Mouse (Mus musculus): ENCODE results near the gene Traf1. TPM values are rescaled to one million over a fixed set of nuclear protein-coding genes. Genes with fewer than 3 reads are reported as not detected.

The Traf1 gene
- total and polyA plus RNA-seq, 3 experiments, result 2.4 to 3.7 (median 3.3) TPM

DNA sequence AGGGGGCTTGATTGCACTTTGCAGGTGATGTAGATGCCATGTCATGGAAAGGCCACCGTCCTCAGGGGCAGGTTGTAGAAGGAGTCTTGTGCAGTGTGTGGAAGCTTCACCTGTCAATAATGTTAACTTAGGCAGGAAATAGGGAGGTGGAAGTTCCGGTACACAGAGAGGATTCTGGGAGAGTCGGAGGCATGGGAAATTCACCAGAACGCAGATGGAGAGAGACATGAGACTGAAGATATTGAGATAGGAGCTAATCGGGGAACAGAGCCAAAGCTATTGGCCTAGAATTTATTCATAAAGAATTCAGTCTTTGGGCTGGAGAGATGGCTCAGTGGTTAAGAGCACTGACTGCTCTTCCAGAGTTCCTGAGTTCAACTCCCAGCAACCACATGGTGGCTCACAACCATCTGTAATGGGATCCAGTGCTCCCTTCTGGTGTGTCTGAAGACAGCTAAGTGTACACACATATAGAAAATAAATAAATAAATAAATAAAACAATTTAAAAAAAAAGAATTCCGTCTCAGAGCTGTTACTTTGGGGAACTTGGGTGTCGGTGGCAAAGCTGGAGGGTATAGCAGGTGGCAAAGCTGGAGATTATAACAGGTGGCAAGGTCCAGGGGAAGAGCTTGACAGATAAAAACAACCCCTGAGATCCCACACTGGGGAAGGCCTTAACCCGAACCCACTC is 4.8 kb upstream of the Traf1 start:
- DNase-seq, result no peak

GRCm38 (mm10) chr2:34965806-34966205 is 4.2 kb upstream of the Traf1 start:
- no peak for DNase-seq

DNA sequence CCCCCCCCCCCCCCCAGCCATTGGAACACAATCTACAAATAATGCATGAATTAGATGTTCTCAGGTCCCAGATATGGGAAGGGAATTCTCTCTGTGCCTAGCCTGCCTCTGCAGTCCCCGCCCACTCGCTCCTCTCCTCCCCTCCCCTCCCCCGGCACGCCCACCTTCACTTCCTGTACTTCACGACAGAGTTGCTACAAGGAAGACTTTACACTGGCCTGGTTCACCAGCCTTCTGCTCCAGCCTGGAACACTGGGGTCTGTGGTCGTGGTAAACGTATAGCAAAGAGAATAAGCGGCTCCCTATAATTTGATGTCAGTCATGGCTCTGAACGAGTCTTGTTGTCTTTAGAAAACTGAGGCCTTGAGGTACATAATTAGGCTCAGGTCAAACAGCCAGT is 3.7 kb upstream of the Traf1 start:
- no peak for DNase-seq

DNA sequence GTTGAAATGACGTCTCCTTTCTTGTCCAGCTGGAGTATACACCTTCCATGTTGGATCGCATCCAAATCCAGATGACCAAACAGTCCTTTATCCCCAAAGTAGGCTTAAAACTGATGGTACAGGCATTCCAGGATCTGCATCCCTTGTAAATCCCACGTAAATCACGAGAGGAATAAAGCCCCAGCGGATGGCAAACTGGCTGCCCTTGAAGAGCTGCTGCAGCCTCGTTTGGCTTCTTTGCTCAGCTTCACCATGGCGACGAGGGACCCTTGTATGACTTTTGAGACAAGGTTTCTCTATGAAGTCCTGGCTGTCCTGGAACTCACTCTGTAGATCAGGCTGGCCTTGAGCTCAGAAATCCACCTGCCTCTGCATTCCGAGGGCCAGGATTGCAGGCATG is 3.1 kb upstream of the Traf1 start:
- no peak for DNase-seq

DNA sequence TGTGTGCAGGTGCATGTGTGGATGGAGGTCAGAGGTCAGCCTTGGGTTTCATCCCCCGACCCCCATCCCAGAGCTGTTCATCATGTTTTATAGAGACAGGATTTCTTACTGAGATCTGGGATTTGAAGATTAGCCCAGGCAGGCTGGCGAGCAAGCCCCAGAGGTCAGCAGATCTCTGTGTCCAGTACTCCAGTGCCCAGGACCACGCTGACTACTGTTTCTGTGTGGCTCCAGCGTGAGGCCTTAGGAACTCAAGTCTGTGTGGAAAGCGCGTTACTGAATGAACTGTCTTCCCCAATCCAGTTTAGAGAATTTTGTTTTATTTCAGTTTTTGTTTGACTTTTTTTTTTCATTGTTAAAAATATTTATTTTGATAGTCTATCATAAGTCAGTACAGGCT is 2.7 kb upstream of the Traf1 start:
- no peak for DNase-seq

DNA sequence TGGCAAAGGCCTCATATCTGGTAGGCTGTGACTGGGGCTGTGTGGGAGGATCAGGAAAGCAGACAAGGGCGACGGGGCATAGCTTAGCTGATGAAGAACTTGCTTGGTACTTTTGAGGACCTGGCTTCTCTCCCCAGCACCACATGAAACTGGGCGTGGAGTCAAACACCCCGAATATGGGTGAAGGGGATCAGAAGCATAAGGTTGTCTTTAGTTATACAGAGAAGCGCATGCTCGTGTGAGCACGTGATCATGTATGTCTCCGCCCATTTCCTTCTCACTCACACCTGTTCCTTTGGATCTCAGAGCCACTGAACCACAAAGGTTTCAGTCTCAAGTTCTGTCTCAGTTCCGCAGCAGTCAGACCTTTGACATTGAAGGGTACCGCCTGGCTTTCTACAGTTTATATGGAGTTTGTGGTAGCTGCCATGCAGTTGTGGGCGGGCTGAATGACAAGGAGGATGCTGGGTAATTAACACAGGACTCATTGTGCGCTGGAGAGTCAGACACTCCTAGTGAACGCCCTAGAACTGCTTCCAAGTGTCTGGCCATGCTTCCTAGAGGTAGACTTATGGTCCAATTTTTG is 1.9 kb upstream of the Traf1 start:
- no peak for DNase-seq

DNA sequence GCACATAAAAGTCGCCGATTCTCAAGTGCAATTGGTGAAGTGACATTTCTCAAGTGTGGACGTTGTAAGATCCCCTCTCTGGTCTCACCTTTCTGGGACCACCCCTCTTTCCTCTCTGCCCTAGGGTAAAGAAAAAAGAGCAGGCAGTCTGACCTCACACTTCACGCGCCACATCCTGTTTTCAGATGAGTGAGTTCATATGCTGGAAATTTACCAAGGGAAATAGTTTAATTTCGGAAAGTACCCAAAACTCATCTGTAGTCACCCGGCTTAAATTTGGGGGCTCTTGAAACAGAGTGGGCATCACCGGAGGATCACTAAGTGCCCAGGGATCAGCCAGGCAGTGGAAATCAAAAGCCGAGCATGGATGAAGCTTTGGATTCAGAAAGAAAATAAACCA is 1.3 kb upstream of the Traf1 start:
- DNase-seq, result no peak

DNA sequence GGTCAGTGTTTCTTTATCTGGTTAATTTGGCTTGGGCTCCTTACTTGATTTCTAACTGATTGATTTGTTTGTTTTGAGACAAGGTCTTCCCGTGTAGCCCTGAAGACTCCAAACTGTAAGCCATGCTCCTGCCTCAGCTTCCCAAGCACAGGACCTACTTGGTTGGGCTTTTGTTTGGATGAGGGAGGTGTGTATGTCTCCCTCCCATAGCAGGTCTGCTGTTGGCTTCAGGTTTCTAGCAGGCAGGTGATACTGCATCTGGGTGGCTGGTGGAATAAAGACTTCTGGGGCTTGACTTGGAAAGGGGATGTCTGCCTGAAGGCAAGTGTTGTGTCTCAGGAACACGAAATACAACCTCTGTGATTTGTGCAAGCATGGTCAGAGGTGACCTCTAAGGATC is 639 bp upstream of the Traf1 start:
- DNase-seq, result no peak

DNA sequence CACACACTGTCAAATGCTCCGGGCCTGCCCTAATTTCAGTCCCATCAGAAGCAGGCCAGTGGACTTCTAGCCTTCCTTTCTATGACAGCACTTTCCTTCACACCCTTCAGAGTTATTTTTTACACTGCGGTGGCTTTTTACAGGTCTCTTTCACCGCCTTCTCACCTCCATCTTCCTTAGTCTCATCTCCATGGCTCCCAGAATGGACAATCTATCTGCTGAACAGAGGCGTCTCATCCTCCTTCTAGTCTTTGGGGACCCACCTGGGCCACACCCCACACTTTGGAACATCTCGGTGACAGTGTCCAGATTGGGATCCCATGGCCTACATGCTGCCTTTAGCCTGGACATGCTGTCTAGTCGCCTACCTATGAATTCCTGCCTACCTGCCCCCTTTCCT is 606 bp downstream of the Traf1 start:
- no peak for DNase-seq

GRCm38 (mm10) chr2:34960466-34960865 is 1.1 kb downstream of the Traf1 start:
- no peak for DNase-seq

GRCm38 (mm10) chr2:34958582-34958981 is 3.0 kb downstream of the Traf1 start:
- peak; percentile 33 for DNase-seq

DNA sequence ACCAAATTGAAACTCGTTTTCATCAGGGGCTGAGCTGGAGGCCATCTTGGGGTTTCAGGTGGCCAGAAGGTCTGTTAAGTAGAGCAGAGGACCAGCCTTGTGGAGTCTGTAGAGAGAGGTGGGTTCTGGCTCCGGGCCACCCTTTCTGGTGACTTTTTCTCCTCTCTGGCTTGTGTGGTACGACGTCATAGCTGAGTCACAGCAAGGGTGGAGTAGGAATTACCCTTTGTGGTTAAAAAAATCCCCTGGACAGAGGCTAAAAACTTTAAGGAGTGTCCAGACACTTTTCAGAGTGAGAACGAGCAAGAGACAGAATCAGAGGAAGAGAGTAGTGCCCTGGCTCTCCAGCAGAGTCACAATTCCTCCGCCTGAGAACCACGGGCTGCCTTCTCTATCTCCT is 3.5 kb downstream of the Traf1 start:
- DNase-seq, result no peak

DNA sequence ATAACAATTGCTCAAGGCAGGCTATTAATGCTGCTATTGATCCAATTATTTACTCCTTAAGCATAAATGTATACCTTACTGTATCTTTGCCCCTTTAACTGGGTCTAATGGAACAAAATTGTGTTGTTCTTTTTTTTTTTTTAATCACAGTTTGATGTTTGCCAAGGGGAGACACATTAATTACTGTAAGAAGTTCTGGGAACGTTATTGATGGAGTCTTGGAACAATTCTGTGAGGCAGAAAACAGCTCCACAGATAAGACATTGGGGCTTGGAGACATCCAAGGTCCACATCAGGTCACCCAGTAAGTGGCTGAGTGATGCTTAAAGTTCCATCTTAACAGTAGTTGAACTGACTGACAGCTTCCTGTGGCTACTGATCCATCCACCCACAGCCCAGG is 4.2 kb downstream of the Traf1 start:
- DNase-seq, result no peak

DNA sequence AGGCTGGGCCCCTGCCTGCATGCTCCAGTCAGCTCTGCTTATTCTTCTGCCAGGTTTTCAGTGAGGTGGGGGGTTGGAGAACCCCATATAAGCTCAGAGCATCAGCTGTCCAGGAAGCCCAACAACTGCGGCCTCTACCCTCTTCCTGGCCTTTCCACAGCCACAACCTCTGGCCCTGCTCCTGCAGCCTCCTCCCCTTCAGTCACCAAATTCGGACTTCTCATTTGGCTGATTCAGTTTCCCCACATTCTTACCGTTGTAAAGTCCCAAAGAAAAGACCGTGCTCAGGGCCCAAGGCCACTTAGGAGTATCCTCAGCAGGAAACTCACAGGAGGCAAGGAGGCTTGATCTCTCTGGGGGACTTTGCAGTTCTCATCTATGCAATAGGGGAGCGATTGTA is 4.6 kb downstream of the Traf1 start:
- no peak for DNase-seq

DNA sequence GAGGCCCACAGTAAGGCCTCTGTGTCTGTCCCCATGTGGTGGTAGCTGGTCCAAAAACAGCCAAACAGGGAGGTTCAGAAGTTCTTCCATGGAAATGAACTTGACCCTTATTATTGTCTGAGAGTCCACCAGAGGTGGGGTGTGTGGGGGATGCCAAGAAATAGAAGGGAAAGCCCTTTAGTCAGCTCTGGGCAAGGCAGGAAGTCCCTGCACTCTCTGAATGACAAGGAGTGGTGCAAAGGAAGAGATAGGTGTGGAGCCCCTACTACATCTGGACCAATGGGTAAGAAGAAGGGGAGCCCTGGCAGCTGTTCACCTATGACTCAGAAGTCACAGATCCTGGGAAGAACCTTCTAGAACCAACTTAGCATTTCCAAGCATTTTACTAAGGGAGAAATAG is 7.2 kb downstream of the Traf1 start:
- DNase-seq, result no peak

GRCm38 (mm10) chr2:34953547-34954116 is 7.9 kb downstream of the Traf1 start:
- DNase-seq, result no peak

GRCm38 (mm10) chr2:34953018-34953417 is 8.6 kb downstream of the Traf1 start:
- DNase-seq, result no peak

- DNase-seq, result no peak
These were observed 10.1 kb downstream of the Traf1 start for GRCm38 (mm10) chr2:34951469-34951868.

DNA sequence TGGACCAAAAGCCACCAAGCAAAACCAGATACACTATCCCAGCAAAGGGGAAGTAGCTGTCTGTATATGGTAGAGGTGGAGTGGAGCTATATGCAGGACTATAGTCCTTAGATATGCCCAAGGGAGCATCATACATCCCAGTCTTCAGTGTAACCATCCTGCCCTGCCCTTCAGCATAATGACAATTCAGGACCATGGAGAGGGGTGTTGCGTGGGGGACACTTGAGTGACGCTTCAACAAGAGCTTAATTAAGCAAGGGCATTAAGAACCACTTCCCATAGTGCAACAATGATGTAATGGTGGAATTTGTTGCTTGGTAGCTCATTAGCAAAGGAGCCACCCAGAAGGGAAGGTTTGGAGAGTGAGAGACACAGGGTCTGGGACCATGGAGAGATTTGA is 12.9 kb downstream of the Traf1 start:
- DNase-seq, result no peak

DNA sequence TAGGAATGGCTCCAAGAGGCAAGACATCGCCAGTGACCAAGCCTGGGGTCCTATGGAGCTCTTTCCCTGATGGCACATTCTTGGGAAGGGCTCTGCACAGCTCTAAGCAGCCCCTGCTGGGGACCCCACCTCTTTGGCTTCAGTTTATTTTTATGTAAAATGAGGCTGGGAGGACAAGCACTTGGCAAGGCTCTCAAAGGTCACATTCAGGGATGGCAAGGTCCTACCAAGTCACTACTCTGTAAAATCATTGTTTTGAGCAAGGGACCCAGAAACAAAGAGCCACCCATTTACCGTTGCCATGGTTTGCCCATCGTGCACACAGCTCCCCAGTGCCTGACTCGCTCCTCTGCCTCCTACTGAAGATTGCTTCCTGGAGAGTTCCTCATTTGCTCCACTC is 15.5 kb downstream of the Traf1 start:
- DNase-seq, result no peak

GRCm38 (mm10) chr2:34945580-34945979 is 16.0 kb downstream of the Traf1 start:
- DNase-seq, result no peak

DNA sequence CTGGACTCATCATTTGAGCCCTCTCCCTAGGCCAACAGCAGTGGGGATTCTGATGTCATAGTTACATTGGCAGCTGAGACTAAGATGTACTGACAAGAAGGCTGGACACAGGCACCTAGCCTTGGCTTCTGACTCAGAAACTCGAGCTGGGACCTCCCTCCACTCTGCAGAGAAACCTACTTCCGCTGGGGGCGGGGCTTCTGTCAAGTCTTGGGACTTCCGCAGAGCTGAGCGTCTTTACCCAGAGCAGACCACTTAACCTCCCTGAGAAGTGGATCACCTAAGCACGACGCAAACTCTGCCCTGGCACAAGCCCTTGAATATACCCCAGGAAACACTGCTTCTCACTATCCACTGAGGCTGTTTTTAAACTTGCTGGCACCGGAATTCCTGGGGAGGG is 16.8 kb downstream of the Traf1 start:
- DNase-seq, result peak; percentile 52

DNA sequence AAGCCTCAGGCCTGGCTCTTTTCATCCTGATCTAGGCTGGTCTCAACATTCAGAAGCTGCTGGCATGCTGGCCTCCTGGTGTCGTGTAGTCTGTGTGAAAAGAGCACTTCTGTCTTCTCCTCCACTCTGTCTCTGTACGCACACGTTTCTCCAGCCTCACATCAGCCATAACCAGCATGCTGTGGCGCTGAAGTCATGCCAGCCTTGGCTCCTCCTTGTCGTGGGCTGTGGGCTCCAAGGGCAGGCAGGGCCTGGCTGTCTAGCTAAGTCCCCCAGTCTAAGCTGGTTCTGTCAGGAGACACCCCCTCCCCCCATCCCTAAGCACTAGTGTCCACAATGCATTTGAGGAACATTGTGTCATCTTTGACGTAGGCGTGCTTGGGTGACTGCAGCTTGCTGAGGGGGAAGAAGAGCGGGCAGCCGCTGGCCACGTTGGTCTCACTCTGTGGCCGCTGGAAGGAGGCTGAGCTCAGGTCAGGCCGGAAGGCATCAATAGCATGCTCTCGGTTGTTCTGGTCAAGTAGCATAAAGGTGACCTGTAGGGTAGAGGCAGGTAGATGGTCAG is 17.9 kb downstream of the Traf1 start:
- no peak for DNase-seq

All from adrenal gland, adult 2 months (tissue).